Mouse (Mus musculus): ENCODE measurements at regions not wholly inside any gene's neighbourhood (a gene's known extent, or its start where the extent isn't known, plus 50 kb on each side); places are given as distances from the start of the nearest gene placed in this dataset.

DNA sequence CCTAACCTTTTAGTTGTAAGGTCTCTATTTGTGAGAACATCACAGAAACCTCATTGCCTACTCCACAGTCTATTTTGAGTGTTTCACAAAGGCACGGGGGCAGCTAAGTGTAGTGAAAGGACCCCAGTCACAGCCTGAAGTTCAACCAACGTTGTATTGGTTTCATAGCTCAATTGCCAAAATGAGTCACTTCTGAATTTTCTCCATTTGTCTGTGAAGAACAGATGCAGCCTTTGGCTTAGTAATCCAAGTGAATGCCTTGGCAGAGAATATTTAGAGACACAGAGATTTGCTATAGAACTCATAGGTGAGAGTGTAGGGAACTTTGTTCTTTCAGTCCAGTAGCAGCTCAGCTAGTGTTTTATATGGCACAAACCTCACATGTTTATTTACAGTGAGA lies 114.4 kb upstream of the Etaa1 start:
- H3K27ac ChIP-seq (ENCODE audit: insufficient read depth, low read depth, low read length, poor library complexity, severe bottlenecking) = no peak overlapping the region
- TF ChIP-seq MAFK (IDR thresholded peaks at IDR 0.05; ENCODE audit: insufficient read depth, low read depth, low read length) (no peak), ZNF384 (IDR thresholded peaks at IDR 0.05; ENCODE audit: low read depth, low read length) (no peak), CHD2 (IDR thresholded peaks at IDR 0.05; ENCODE audit: low read depth, low read length) (no peak)
- in situ Hi-C loops (cut with MboI; ENCODE audit: low sequenced_read_pairs in 2 of 2, unreplicated experiment in 2 of 2) = no loop called here
- no peak overlapping the region for H3K9ac ChIP-seq (ENCODE audit: insufficient read depth, low read depth, low read length, poor library complexity, severe bottlenecking)
- no peak overlapping the region for H3K4me3 ChIP-seq (ENCODE audit: insufficient read depth in 1 of 2, low read depth in 1 of 2, low read length in 2 of 2, poor library complexity in 1 of 2, severe bottlenecking in 1 of 2)
- no peak for DNase-seq (ENCODE audit: low read depth, low spot score)
- no peaks in the 10 kb centered on the region for H3K4me1 ChIP-seq (ENCODE audit: control insufficient read depth in 2 of 2, insufficient read depth in 2 of 2, low read length in 2 of 2, poor library complexity in 1 of 2)
- H3K36me3 ChIP-seq (ENCODE audit: control insufficient read depth, insufficient read depth, low read length, poor library complexity, severe bottlenecking) = no peaks in the 10 kb centered on the region
- no peaks in the 10 kb centered on the region for H3K9me3 ChIP-seq (ENCODE audit: control insufficient read depth, insufficient read depth, low read depth, low read length)

DNA sequence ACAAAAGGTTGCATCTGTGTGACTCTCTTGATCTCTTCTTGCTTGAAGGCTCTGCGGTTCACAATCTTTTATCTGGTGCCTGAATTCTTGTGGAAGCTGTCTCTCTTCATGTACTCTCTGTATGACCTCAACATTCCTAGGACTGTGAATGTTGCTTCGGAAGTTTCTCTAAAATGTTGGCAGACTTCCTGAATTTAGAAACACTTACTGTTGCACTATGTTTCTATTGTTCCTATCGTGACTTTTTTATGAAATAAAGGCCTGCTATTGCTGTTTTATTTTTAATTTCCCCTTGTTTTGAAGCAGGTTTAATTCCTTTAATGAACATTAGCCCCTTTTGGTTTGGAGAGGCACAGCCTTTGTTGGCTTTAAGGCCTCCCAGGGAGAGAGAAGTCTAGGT lies 114.0 kb upstream of the Etaa1 start:
- Histone ChIP-seq H3K4me1 (ENCODE audit: control insufficient read depth in 2 of 2, insufficient read depth in 2 of 2, low read length in 2 of 2, poor library complexity in 1 of 2) (no peaks in the 10 kb centered on the region), H3K9me3 (ENCODE audit: control insufficient read depth, insufficient read depth, low read depth, low read length) (no peaks in the 10 kb centered on the region), H3K4me3 (ENCODE audit: insufficient read depth in 1 of 2, low read depth in 1 of 2, low read length in 2 of 2, poor library complexity in 1 of 2, severe bottlenecking in 1 of 2) (no peak overlapping the region), H3K27ac (ENCODE audit: insufficient read depth, low read depth, low read length, poor library complexity, severe bottlenecking) (no peak overlapping the region), H3K36me3 (ENCODE audit: control insufficient read depth, insufficient read depth, low read length, poor library complexity, severe bottlenecking) (no peaks in the 10 kb centered on the region), H3K9ac (ENCODE audit: insufficient read depth, low read depth, low read length, poor library complexity, severe bottlenecking) (no peak overlapping the region)
- in situ Hi-C loops (cut with MboI; ENCODE audit: low sequenced_read_pairs in 2 of 2, unreplicated experiment in 2 of 2) = no loop called here
- no peak for TF ChIP-seq ZC3H11A (IDR thresholded peaks at IDR 0.05; ENCODE audit: borderline replicate concordance, low read depth, low read length)
- no peak for TF ChIP-seq MAFK (IDR thresholded peaks at IDR 0.05; ENCODE audit: insufficient read depth, low read depth, low read length)
- no peak for TF ChIP-seq HCFC1 (IDR thresholded peaks at IDR 0.05; ENCODE audit: borderline replicate concordance, insufficient read depth, low read length)
- TF ChIP-seq CHD2 (IDR thresholded peaks at IDR 0.05; ENCODE audit: low read depth, low read length) = no peak
- no peak for TF ChIP-seq ZNF384 (IDR thresholded peaks at IDR 0.05; ENCODE audit: low read depth, low read length)
- no peak for DNase-seq (ENCODE audit: low read depth, low spot score)

DNA sequence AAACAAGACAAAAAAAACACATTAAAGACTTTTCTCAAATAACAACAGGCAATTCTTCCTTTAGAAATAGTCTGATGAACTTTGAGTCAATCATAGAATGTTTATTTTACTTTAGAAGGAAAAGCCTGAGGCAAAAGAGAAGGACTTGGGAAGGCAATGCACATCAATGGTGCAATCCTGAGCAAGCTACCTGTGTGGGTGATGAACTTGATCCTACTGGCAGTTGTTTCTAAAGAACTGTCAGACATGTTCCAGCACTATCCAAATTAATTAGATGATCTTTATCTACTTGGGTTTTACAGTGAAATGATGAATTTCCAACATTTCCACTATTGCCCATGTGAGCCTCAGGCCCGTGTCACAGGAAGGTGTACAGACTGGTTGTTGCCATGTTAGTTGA lies 87.9 kb upstream of the Etaa1 start:
- Histone ChIP-seq H3K4me3 (ENCODE audit: insufficient read depth in 1 of 2, low read depth in 1 of 2, low read length in 2 of 2, poor library complexity in 1 of 2, severe bottlenecking in 1 of 2) (no peak overlapping the region), H3K4me1 (ENCODE audit: control insufficient read depth in 2 of 2, insufficient read depth in 2 of 2, low read length in 2 of 2, poor library complexity in 1 of 2) (no peaks in the 10 kb centered on the region), H3K27ac (ENCODE audit: insufficient read depth, low read depth, low read length, poor library complexity, severe bottlenecking) (no peak overlapping the region), H3K36me3 (ENCODE audit: control insufficient read depth, insufficient read depth, low read length, poor library complexity, severe bottlenecking) (no peaks in the 10 kb centered on the region), H3K9me3 (ENCODE audit: control insufficient read depth, insufficient read depth, low read depth, low read length) (no peaks in the 10 kb centered on the region), H3K9ac (ENCODE audit: insufficient read depth, low read depth, low read length, poor library complexity, severe bottlenecking) (no peak overlapping the region)
- no peak for DNase-seq (ENCODE audit: low read depth, low spot score)
- in situ Hi-C loops (cut with MboI; ENCODE audit: low sequenced_read_pairs in 2 of 2, unreplicated experiment in 2 of 2) = no loop called here
- TF ChIP-seq ZC3H11A (IDR thresholded peaks at IDR 0.05; ENCODE audit: borderline replicate concordance, low read depth, low read length) = no peak
- no peak for TF ChIP-seq MAFK (IDR thresholded peaks at IDR 0.05; ENCODE audit: insufficient read depth, low read depth, low read length)
- no peak for TF ChIP-seq HCFC1 (IDR thresholded peaks at IDR 0.05; ENCODE audit: borderline replicate concordance, insufficient read depth, low read length)
- no peak for TF ChIP-seq ZNF384 (IDR thresholded peaks at IDR 0.05; ENCODE audit: low read depth, low read length)
- TF ChIP-seq CHD2 (IDR thresholded peaks at IDR 0.05; ENCODE audit: low read depth, low read length) = no peak

DNA sequence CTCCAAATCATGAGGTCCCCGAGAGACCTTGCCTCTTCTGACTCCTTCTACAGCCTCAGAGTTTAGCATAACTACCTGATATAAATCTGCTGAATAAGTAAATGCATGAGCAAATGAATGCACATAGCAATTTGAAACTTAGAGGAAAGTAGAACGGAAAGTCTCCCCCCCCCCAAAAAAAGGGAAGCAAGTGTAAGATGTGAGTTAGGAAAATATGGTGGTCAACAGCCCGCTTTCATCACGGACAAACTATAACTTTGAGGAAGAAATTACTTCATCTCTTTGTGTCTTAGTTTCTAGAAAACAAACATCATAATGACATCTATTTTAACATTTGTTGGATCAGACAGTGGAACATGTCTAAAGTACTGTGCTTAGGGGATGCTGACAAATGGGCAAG lies 77.4 kb upstream of the Etaa1 start:
- DNase-seq (ENCODE audit: low read depth, low spot score) = no peak
- no peaks in the 10 kb centered on the region for H3K4me1 ChIP-seq (ENCODE audit: control insufficient read depth in 2 of 2, insufficient read depth in 2 of 2, low read length in 2 of 2, poor library complexity in 1 of 2)
- no peak overlapping the region for H3K9ac ChIP-seq (ENCODE audit: insufficient read depth, low read depth, low read length, poor library complexity, severe bottlenecking)
- no peaks in the 10 kb centered on the region for H3K36me3 ChIP-seq (ENCODE audit: control insufficient read depth, insufficient read depth, low read length, poor library complexity, severe bottlenecking)
- TF ChIP-seq HCFC1 (IDR thresholded peaks at IDR 0.05; ENCODE audit: borderline replicate concordance, insufficient read depth, low read length) (no peak), MAFK (IDR thresholded peaks at IDR 0.05; ENCODE audit: insufficient read depth, low read depth, low read length) (no peak), ZC3H11A (IDR thresholded peaks at IDR 0.05; ENCODE audit: borderline replicate concordance, low read depth, low read length) (no peak), ZNF384 (IDR thresholded peaks at IDR 0.05; ENCODE audit: low read depth, low read length) (no peak), CHD2 (IDR thresholded peaks at IDR 0.05; ENCODE audit: low read depth, low read length) (no peak)
- in situ Hi-C loops (cut with MboI; ENCODE audit: low sequenced_read_pairs in 2 of 2, unreplicated experiment in 2 of 2) = no loop called here
- H3K4me3 ChIP-seq (ENCODE audit: insufficient read depth in 1 of 2, low read depth in 1 of 2, low read length in 2 of 2, poor library complexity in 1 of 2, severe bottlenecking in 1 of 2) = no peak overlapping the region
- H3K27ac ChIP-seq (ENCODE audit: insufficient read depth, low read depth, low read length, poor library complexity, severe bottlenecking) = no peak overlapping the region
- no peaks in the 10 kb centered on the region for H3K9me3 ChIP-seq (ENCODE audit: control insufficient read depth, insufficient read depth, low read depth, low read length)

DNA sequence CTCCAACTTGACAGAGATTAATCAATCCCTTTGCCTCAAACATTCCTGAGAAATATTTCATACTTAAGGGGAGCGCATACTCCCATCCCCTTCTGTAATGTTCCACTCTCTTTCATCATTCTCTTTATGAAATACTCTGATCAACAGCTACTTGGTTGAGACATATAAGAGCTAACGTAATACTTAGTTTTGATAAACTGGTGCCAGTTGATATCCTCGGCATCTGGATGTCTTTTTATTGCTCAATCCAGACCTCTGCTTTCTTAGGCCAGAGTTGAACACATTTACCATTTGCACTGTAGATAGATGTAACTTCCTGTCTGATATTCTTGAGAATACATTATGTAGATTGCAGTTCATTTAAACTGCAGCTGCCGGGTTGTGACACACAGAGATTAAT lies 68.4 kb upstream of the Etaa1 start:
- Histone ChIP-seq H3K4me1 (ENCODE audit: control insufficient read depth in 2 of 2, insufficient read depth in 2 of 2, low read length in 2 of 2, poor library complexity in 1 of 2) (no peaks in the 10 kb centered on the region), H3K9me3 (ENCODE audit: control insufficient read depth, insufficient read depth, low read depth, low read length) (no peaks in the 10 kb centered on the region), H3K4me3 (ENCODE audit: insufficient read depth in 1 of 2, low read depth in 1 of 2, low read length in 2 of 2, poor library complexity in 1 of 2, severe bottlenecking in 1 of 2) (no peak overlapping the region), H3K9ac (ENCODE audit: insufficient read depth, low read depth, low read length, poor library complexity, severe bottlenecking) (no peak overlapping the region), H3K36me3 (ENCODE audit: control insufficient read depth, insufficient read depth, low read length, poor library complexity, severe bottlenecking) (no peaks in the 10 kb centered on the region), H3K27ac (ENCODE audit: insufficient read depth, low read depth, low read length, poor library complexity, severe bottlenecking) (no peak overlapping the region)
- DNase-seq (ENCODE audit: low read depth, low spot score) = no peak
- in situ Hi-C loops (cut with MboI; ENCODE audit: low sequenced_read_pairs in 2 of 2, unreplicated experiment in 2 of 2) = no loop called here
- TF ChIP-seq MAFK (IDR thresholded peaks at IDR 0.05; ENCODE audit: insufficient read depth, low read depth, low read length) (no peak), ZNF384 (IDR thresholded peaks at IDR 0.05; ENCODE audit: low read depth, low read length) (no peak), CHD2 (IDR thresholded peaks at IDR 0.05; ENCODE audit: low read depth, low read length) (no peak), HCFC1 (IDR thresholded peaks at IDR 0.05; ENCODE audit: borderline replicate concordance, insufficient read depth, low read length) (no peak), ZC3H11A (IDR thresholded peaks at IDR 0.05; ENCODE audit: borderline replicate concordance, low read depth, low read length) (no peak)

All from ES-E14 (cell line).